Mouse (Mus musculus) stomach, embryonic 15.5 days (tissue): ENCODE measurements around the gene Gm30302. TPM values are rescaled to one million over a fixed set of nuclear protein-coding genes. Genes with fewer than 3 reads are reported as not detected.

Experiments
- polyA plus RNA-seq: library from polyadenylated mRNA; unstranded; fragments of >200 nt; fragmentation: Nextera tagmentation; extraction: Ambion mirVana; gene quantifications from 2 replicates; pipeline ENCODE4 v1.2.1, GENCODE M21; 2015

The Gm30302 gene
- polyA plus RNA-seq, 1 experiment from 2014 or later = not detected

Other genes starting within 250 kb of the Gm30302 start
- gene Omd, start 216.5 kb downstream of the Gm30302 start, polyA plus RNA-seq = 0.81 and 0.90 TPM in 2 replicates
- 96.0 and 101 TPM in 2 replicates for gene Ogn, start 191.0 kb downstream of the Gm30302 start, polyA plus RNA-seq
- gene Cenpp, start 146.2 kb downstream of the Gm30302 start, polyA plus RNA-seq = 24.1 and 25.9 TPM in 2 replicates
- 13.4 and 17.5 TPM in 2 replicates for gene Nol8, start 145.9 kb downstream of the Gm30302 start, polyA plus RNA-seq
- gene Iars, start 116.9 kb downstream of the Gm30302 start, polyA plus RNA-seq = 71.4 and 74.9 TPM in 2 replicates